Mouse (Mus musculus) spleen, adult 2 months (tissue): ENCODE data around the gene Prkd2. TPM values are rescaled to one million over a fixed set of nuclear protein-coding genes. Genes with fewer than 3 reads are reported as not detected.
A peak's percentile ranks its signal among the peaks of the same experiment; 100 is the strongest.

Experiments used
- DNase-seq, 2 experiments: peaks; one replicate each; pipeline versions ENCODE4 v3.0.0 to v3.0.0-alpha.2; 2012 to 2021; ENCODE audit warnings: low spot score in 2 of 2, low read depth in 1 of 2
- H3K27ac ChIP-seq: fragments of 200-500 bp; 2 replicates; pipeline ENCODE4 v1.5.1; 2012; ENCODE audit warnings: low read length, inconsistent platforms; ENCODE audit not compliant: insufficient read depth
- H3K27me3 ChIP-seq: fragments of 200-500 bp; 2 replicates; pipeline ENCODE4 v1.6.1; 2012; ENCODE audit warnings: mild to moderate bottlenecking, moderate library complexity, low read length, inconsistent platforms; ENCODE audit not compliant: control insufficient read depth, insufficient read depth
- H3K36me3 ChIP-seq: fragments of 200-500 bp; 2 replicates; pipeline ENCODE4 v1.6.1; 2012; ENCODE audit warnings: mild to moderate bottlenecking, low read length, inconsistent platforms; ENCODE audit not compliant: control insufficient read depth, insufficient read depth
- H3K4me1 ChIP-seq: fragments of 200-500 bp; 2 replicates; pipeline ENCODE4 v1.6.1; 2011; ENCODE audit warnings: inconsistent platforms; ENCODE audit not compliant: control insufficient read depth, insufficient read depth, insufficient read length
- H3K4me3 ChIP-seq: fragments of 200-500 bp; 2 replicates; pipeline ENCODE4 v1.5.1; 2011; ENCODE audit warnings: mild to moderate bottlenecking, inconsistent platforms; ENCODE audit not compliant: insufficient read depth, insufficient read length; ENCODE audit errors: extremely low read depth
- CTCF ChIP-seq: fragments of 200-500 bp; IDR thresholded peaks from 2 replicates; pipeline ENCODE4 v1.5.1; 2011; ENCODE audit warnings: mild to moderate bottlenecking, inconsistent platforms; ENCODE audit not compliant: insufficient read depth, insufficient read length, insufficient replicate concordance; ENCODE audit errors: extremely low read depth
- POLR2A ChIP-seq: fragments of 200-500 bp; IDR thresholded peaks from 2 replicates; pipeline ENCODE4 v1.6.1; 2011; ENCODE audit warnings: low read depth, low read length, inconsistent platforms
- WGBS: fragments of 180-500 bp; shearing (Covaris S2); methylation state at CpG from one replicate; pipeline ENCODE4 v1.1.7; 2018; 5-methylcytosine and 5-hydroxymethylcytosine counted together
- polyA plus RNA-seq: library from polyadenylated mRNA; depleted of rRNA; stranded (reverse); fragments of >200 nt; gene quantifications from 2 replicates; pipeline ENCODE4 v1.2.3, GENCODE M21; 2012

Prkd2 gene
- polyA plus RNA-seq, 1 experiment: 205 TPM

- TF ChIP-seq CTCF (peak; percentile 76; the same call in 1 of the 2 replicates), POLR2A (no peak)
- Histone ChIP-seq H3K27me3 (no peaks in the 10 kb centered on the region), H3K36me3 (peaks cover 75% of the 10 kb centered on the region), H3K4me1 (no peaks in the 10 kb centered on the region), H3K4me3 (no peak overlapping the region), H3K27ac (no peak overlapping the region)
- WGBS: 48% methylated on average over 17 of the region's 17 CpGs
- DNase-seq: peak in 1 of 2 experiments; percentile 58
Observed at GRCm38 (mm10) chr7:16858336-16858735, 15.6 kb downstream of the Prkd2 start.

- H3K27me3 ChIP-seq: no peaks in the 10 kb centered on the region
- TF ChIP-seq CTCF: 0 out of 2 replicates have a peak, but pooled peaks have one; percentile 5
- no peak for TF ChIP-seq POLR2A
- H3K36me3 ChIP-seq: peaks cover 73% of the 10 kb centered on the region
- peak in 1 of 2 experiments; percentile 51 for DNase-seq
- 48% methylated on average over 5 of the region's 5 CpGs for WGBS
- H3K4me3 ChIP-seq: no peak overlapping the region
- H3K4me1 ChIP-seq: no peaks in the 10 kb centered on the region
- no peak overlapping the region for H3K27ac ChIP-seq
Observed at GRCm38 (mm10) chr7:16859902-16860651, 17.4 kb downstream of the Prkd2 start.

GRCm38 (mm10) chr7:16867488-16867887, 24.8 kb downstream of the Prkd2 start:
- peaks cover 66% of the 10 kb centered on the region for H3K36me3 ChIP-seq
- H3K27me3 ChIP-seq: no peaks in the 10 kb centered on the region
- no peak overlapping the region for H3K27ac ChIP-seq
- TF ChIP-seq CTCF (no peak), POLR2A (no peak)
- H3K4me1 ChIP-seq: no peaks in the 10 kb centered on the region
- 87% methylated on average over 3 of the region's 3 CpGs for WGBS
- no peak for DNase-seq
- no peak overlapping the region for H3K4me3 ChIP-seq

GRCm38 (mm10) chr7:16869497-16869896, 26.8 kb downstream of the Prkd2 start:
- 93% methylated on average over 16 of the region's 16 CpGs for WGBS
- peaks cover 50% of the 10 kb centered on the region for H3K36me3 ChIP-seq
- no peak for DNase-seq
- no peaks in the 10 kb centered on the region for H3K4me1 ChIP-seq
- H3K4me3 ChIP-seq: no peak overlapping the region
- no peak for TF ChIP-seq CTCF
- TF ChIP-seq POLR2A: no peak
- H3K27me3 ChIP-seq: no peaks in the 10 kb centered on the region
- no peak overlapping the region for H3K27ac ChIP-seq

- TF ChIP-seq POLR2A: no peak
- no peak for TF ChIP-seq CTCF
- Histone ChIP-seq H3K36me3 (peaks cover 34% of the 10 kb centered on the region), H3K27me3 (no peaks in the 10 kb centered on the region), H3K4me1 (peaks cover 6% of the 10 kb centered on the region), H3K27ac (no peak overlapping the region), H3K4me3 (no peak overlapping the region)
- WGBS: 95% methylated on average over 10 of the region's 10 CpGs
- no peak for DNase-seq
Observed at GRCm38 (mm10) chr7:16871600-16871999, 28.9 kb downstream of the Prkd2 start.

- 97% methylated on average over 9 of the region's 9 CpGs for WGBS
- no peak for TF ChIP-seq POLR2A
- no peak for TF ChIP-seq CTCF
- no peak for DNase-seq
- H3K4me3 ChIP-seq: no peak overlapping the region
- H3K36me3 ChIP-seq: peaks cover 27% of the 10 kb centered on the region
- H3K4me1 ChIP-seq: peaks cover 6% of the 10 kb centered on the region
- H3K27ac ChIP-seq: no peak overlapping the region
- no peaks in the 10 kb centered on the region for H3K27me3 ChIP-seq
Observed at GRCm38 (mm10) chr7:16872478-16872877, 29.8 kb downstream of the Prkd2 start.

GRCm38 (mm10) chr7:16873392-16873791, 30.7 kb downstream of the Prkd2 start:
- Histone ChIP-seq H3K4me3 (no peak overlapping the region), H3K27me3 (no peaks in the 10 kb centered on the region), H3K4me1 (peaks cover 6% of the 10 kb centered on the region), H3K27ac (no peak overlapping the region), H3K36me3 (peaks cover 23% of the 10 kb centered on the region)
- WGBS: 87% methylated on average over 4 of the region's 4 CpGs
- no peak for TF ChIP-seq CTCF
- TF ChIP-seq POLR2A: no peak
- DNase-seq: no peak
